Mouse (Mus musculus) heart, embryonic 10.5 days (tissue): ENCODE measurements around the gene Acly. TPM values are rescaled to one million over a fixed set of nuclear protein-coding genes. Genes with fewer than 3 reads are reported as not detected.

ENCODE experiments used
- DNase-seq: peaks from one replicate; pipeline ENCODE4 v3.0.0-alpha.2; 2017; ENCODE audit warnings: low spot score
- H3K27ac ChIP-seq: fragments of 300-500 bp; sonication (generic); 2 replicates; pipeline ENCODE4 v1.5.1; 2016; ENCODE audit warnings: mild to moderate bottlenecking
- H3K27me3 ChIP-seq: fragments of 300-500 bp; sonication (generic); 2 replicates; pipeline ENCODE4 v1.6.1; 2016; ENCODE audit warnings: mild to moderate bottlenecking; ENCODE audit not compliant: poor library complexity, insufficient read depth, severe bottlenecking
- H3K36me3 ChIP-seq: fragments of 300-500 bp; sonication (generic); 2 replicates; pipeline ENCODE4 v1.6.1; 2016; ENCODE audit warnings: mild to moderate bottlenecking, moderate library complexity
- H3K4me1 ChIP-seq: fragments of 300-500 bp; sonication (generic); 2 replicates; pipeline ENCODE4 v1.6.1; 2016; ENCODE audit warnings: mild to moderate bottlenecking
- H3K4me3 ChIP-seq: fragments of 300-500 bp; sonication (generic); 2 replicates; pipeline ENCODE4 v1.5.1; 2016; ENCODE audit warnings: mild to moderate bottlenecking, moderate library complexity
- H3K9me3 ChIP-seq: fragments of 300-500 bp; sonication (generic); 2 replicates; pipeline ENCODE4 v1.6.1; 2016; ENCODE audit warnings: mild to moderate bottlenecking, moderate library complexity
- WGBS: fragments of 180-500 bp; shearing (Covaris S2); methylation state at CpG from one replicate; pipeline ENCODE4 v1.1.7; 2016; 5-methylcytosine and 5-hydroxymethylcytosine counted together
- polyA plus RNA-seq: library from polyadenylated mRNA; unstranded; fragments of >200 nt; fragmentation: Nextera tagmentation; extraction: Ambion mirVana; gene quantifications from 2 replicates; pipeline ENCODE4 v1.2.1, GENCODE M21; 2016

Gene Acly
- 127 and 139 TPM in 2 replicates for polyA plus RNA-seq

- Histone ChIP-seq H3K4me1 (peaks cover 42% of the 10 kb centered on the region), H3K36me3 (peaks cover 19% of the 10 kb centered on the region), H3K27ac (peak within 1 kb of the TSS; percentile 91), H3K9me3 (no peaks in the 10 kb centered on the region), H3K4me3 (peak within 1 kb of the TSS; percentile 73), H3K27me3 (no peaks in the 10 kb centered on the region)
- WGBS, result under 1% methylated on average over 54 of the region's 54 CpGs
- peak; percentile 100 for DNase-seq
Measured at GRCm38 (mm10) chr11:100527458-100528374, at the start of gene Acly. Acly (minus strand) TSS chr11:100528000.

GRCm38 (mm10) chr11:100576256-100576655 lies 48.5 kb upstream of the Acly start:
- peaks cover 17% of the 10 kb centered on the region for H3K4me1 ChIP-seq
- peaks cover 16% of the 10 kb centered on the region for H3K27me3 ChIP-seq
- WGBS, result 61% methylated on average over 21 of the region's 21 CpGs
- H3K4me3 ChIP-seq, result 0 out of 2 replicates have a peak overlapping the region, but pooled peaks have one; percentile 6
- no peak overlapping the region for H3K27ac ChIP-seq
- peaks cover 35% of the 10 kb centered on the region for H3K36me3 ChIP-seq
- no peak for DNase-seq
- no peaks in the 10 kb centered on the region for H3K9me3 ChIP-seq

- Histone ChIP-seq H3K36me3 (peaks cover 27% of the 10 kb centered on the region), H3K27ac (peak overlapping the region; percentile 88), H3K4me1 (peaks cover 25% of the 10 kb centered on the region), H3K9me3 (no peaks in the 10 kb centered on the region), H3K4me3 (peak overlapping the region; percentile 88), H3K27me3 (peaks cover 22% of the 10 kb centered on the region)
- WGBS, result 45% methylated on average over 2 of the region's 2 CpGs
- no peak for DNase-seq
Measured at GRCm38 (mm10) chr11:100575484-100575855, 47.7 kb upstream of the Acly start.

- Histone ChIP-seq H3K4me1 (peaks cover 29% of the 10 kb centered on the region), H3K9me3 (no peaks in the 10 kb centered on the region), H3K4me3 (peak within 1 kb of the TSS; percentile 88), H3K27me3 (peaks cover 22% of the 10 kb centered on the region), H3K27ac (peak within 1 kb of the TSS; percentile 88), H3K36me3 (peaks cover 22% of the 10 kb centered on the region)
- peak; percentile 80 for DNase-seq
- WGBS, result 2% methylated on average over 47 of the region's 47 CpGs
Measured at GRCm38 (mm10) chr11:100574708-100575483, 47.1 kb upstream of the Acly start, which contains the start of gene Cnp. Cnp (plus strand) TSS chr11:100574904.

GRCm38 (mm10) chr11:100574188-100574587 lies 46.4 kb upstream of the Acly start:
- no peaks in the 10 kb centered on the region for H3K9me3 ChIP-seq
- H3K27me3 ChIP-seq, result peaks cover 22% of the 10 kb centered on the region
- WGBS, result 80% methylated on average over 3 of the region's 3 CpGs
- no peak for DNase-seq
- H3K36me3 ChIP-seq, result peaks cover 15% of the 10 kb centered on the region
- H3K4me1 ChIP-seq, result peaks cover 29% of the 10 kb centered on the region
- H3K27ac ChIP-seq, result peak overlapping the region; percentile 88
- peak overlapping the region; percentile 88; the same call in 1 of the 2 replicates for H3K4me3 ChIP-seq

GRCm38 (mm10) chr11:100571202-100571567 lies 43.4 kb upstream of the Acly start:
- Histone ChIP-seq H3K4me3 (peak overlapping the region; percentile 41), H3K9me3 (no peaks in the 10 kb centered on the region), H3K27me3 (peaks cover 34% of the 10 kb centered on the region), H3K27ac (peak overlapping the region; percentile 12; the same call in 1 of the 2 replicates), H3K36me3 (no peaks in the 10 kb centered on the region), H3K4me1 (peaks cover 33% of the 10 kb centered on the region)
- WGBS, result 12% methylated on average over 16 of the region's 16 CpGs
- no peak for DNase-seq

GRCm38 (mm10) chr11:100570430-100571201 lies 42.8 kb upstream of the Acly start:
- WGBS, result 15% methylated on average over 8 of the region's 8 CpGs
- Histone ChIP-seq H3K4me3 (peak overlapping the region; percentile 41), H3K9me3 (no peaks in the 10 kb centered on the region), H3K36me3 (no peaks in the 10 kb centered on the region), H3K27me3 (peaks cover 34% of the 10 kb centered on the region), H3K27ac (peak overlapping the region; percentile 12; the same call in 1 of the 2 replicates), H3K4me1 (peaks cover 30% of the 10 kb centered on the region)
- DNase-seq, result no peak

GRCm38 (mm10) chr11:100569789-100570188 lies 42.0 kb upstream of the Acly start:
- no peak overlapping the region for H3K27ac ChIP-seq
- peaks cover 21% of the 10 kb centered on the region for H3K4me1 ChIP-seq
- WGBS, result 57% methylated on average over 9 of the region's 9 CpGs

GRCm38 (mm10) chr11:100568692-100569091 lies 40.9 kb upstream of the Acly start:
- peaks cover 19% of the 10 kb centered on the region for H3K4me1 ChIP-seq
- WGBS, result 86% methylated on average over 8 of the region's 8 CpGs
- H3K27ac ChIP-seq, result no peak overlapping the region
- no peak overlapping the region for H3K4me3 ChIP-seq
- H3K27me3 ChIP-seq, result peaks cover 34% of the 10 kb centered on the region
- no peaks in the 10 kb centered on the region for H3K36me3 ChIP-seq
- no peaks in the 10 kb centered on the region for H3K9me3 ChIP-seq
- no peak for DNase-seq

More at GRCm38 (mm10) chr11:100569789-100570188, 42.0 kb upstream of the Acly start:
- no peak for DNase-seq
- Histone ChIP-seq H3K9me3 (no peaks in the 10 kb centered on the region), H3K27me3 (peaks cover 34% of the 10 kb centered on the region), H3K4me3 (no peak overlapping the region), H3K36me3 (no peaks in the 10 kb centered on the region)

- no peak overlapping the region for H3K27ac ChIP-seq
- H3K4me3 ChIP-seq, result no peak overlapping the region
- H3K27me3 ChIP-seq, result peaks cover 34% of the 10 kb centered on the region
- WGBS, result 80% methylated on average over 9 of the region's 9 CpGs
- peaks cover 19% of the 10 kb centered on the region for H3K4me1 ChIP-seq
- H3K36me3 ChIP-seq, result no peaks in the 10 kb centered on the region
- H3K9me3 ChIP-seq, result no peaks in the 10 kb centered on the region
- no peak for DNase-seq
Measured at GRCm38 (mm10) chr11:100567815-100568245, 40.0 kb upstream of the Acly start.

- DNase-seq, result no peak
- 72% methylated on average over 5 of the region's 5 CpGs for WGBS
- Histone ChIP-seq H3K4me1 (peaks cover 19% of the 10 kb centered on the region), H3K36me3 (no peaks in the 10 kb centered on the region), H3K9me3 (no peaks in the 10 kb centered on the region), H3K27me3 (peaks cover 28% of the 10 kb centered on the region), H3K27ac (no peak overlapping the region), H3K4me3 (no peak overlapping the region)
Measured at GRCm38 (mm10) chr11:100567229-100567628, 39.4 kb upstream of the Acly start.

- no peak overlapping the region for H3K4me3 ChIP-seq
- peaks cover 4% of the 10 kb centered on the region for H3K4me1 ChIP-seq
- no peak for DNase-seq
- WGBS, result 79% methylated on average over 6 of the region's 6 CpGs
- H3K27ac ChIP-seq, result no peak overlapping the region
- H3K27me3 ChIP-seq, result peaks cover 12% of the 10 kb centered on the region; the same call in 1 of the 2 replicates
- H3K36me3 ChIP-seq, result no peaks in the 10 kb centered on the region
- H3K9me3 ChIP-seq, result no peaks in the 10 kb centered on the region
Measured at GRCm38 (mm10) chr11:100564703-100565102, 36.9 kb upstream of the Acly start.
